Mouse (Mus musculus): Measurements from ENCODE around the gene Myl9.
A peak's percentile ranks its signal among the peaks of the same experiment; 100 is the strongest.

The Myl9 gene

GRCm38 (mm10) chr2:156764022-156764421 is 11.2 kb upstream of the Myl9 start:
- no peak for ATAC-seq (ENCODE audit: low TSS enrichment)

- no peak for ATAC-seq (ENCODE audit: low TSS enrichment)
These were observed 10.5 kb upstream of the Myl9 start for GRCm38 (mm10) chr2:156764747-156765146.

GRCm38 (mm10) chr2:156765593-156765992 is 9.6 kb upstream of the Myl9 start:
- 0 out of 2 replicates have a peak, but pooled peaks have one; percentile 4 for ATAC-seq (ENCODE audit: low TSS enrichment)

GRCm38 (mm10) chr2:156766227-156767019 is 8.8 kb upstream of the Myl9 start:
- peak; percentile 48 for ATAC-seq (ENCODE audit: low TSS enrichment)

GRCm38 (mm10) chr2:156767108-156767507 is 8.1 kb upstream of the Myl9 start:
- ATAC-seq (ENCODE audit: low TSS enrichment) = 0 out of 2 replicates have a peak, but pooled peaks have one; percentile 5

GRCm38 (mm10) chr2:156769274-156769673 is 5.9 kb upstream of the Myl9 start:
- ATAC-seq (ENCODE audit: low TSS enrichment) = no peak

- no peak for ATAC-seq (ENCODE audit: low TSS enrichment)
These were observed 1.8 kb upstream of the Myl9 start for GRCm38 (mm10) chr2:156773470-156773869.

GRCm38 (mm10) chr2:156774035-156774737 is 1.0 kb upstream of the Myl9 start:
- peak; percentile 70; the same call in 1 of the 2 replicates for ATAC-seq (ENCODE audit: low TSS enrichment)

GRCm38 (mm10) chr2:156775455-156776435 is 525 bp downstream of the Myl9 start:
- ATAC-seq (ENCODE audit: low TSS enrichment) = no peak

- ATAC-seq (ENCODE audit: low TSS enrichment) = no peak
These were observed 1.7 kb downstream of the Myl9 start for GRCm38 (mm10) chr2:156776907-156777306.

GRCm38 (mm10) chr2:156777326-156778004 is 2.2 kb downstream of the Myl9 start:
- no peak for ATAC-seq (ENCODE audit: low TSS enrichment)

- ATAC-seq (ENCODE audit: low TSS enrichment) = no peak
These were observed 3.4 kb downstream of the Myl9 start for GRCm38 (mm10) chr2:156778571-156778970.

- no peak for ATAC-seq (ENCODE audit: low TSS enrichment)
These were observed 3.8 kb downstream of the Myl9 start for GRCm38 (mm10) chr2:156779036-156779435.

GRCm38 (mm10) chr2:156779488-156779887 is 4.3 kb downstream of the Myl9 start:
- no peak for ATAC-seq (ENCODE audit: low TSS enrichment)

- no peak for ATAC-seq (ENCODE audit: low TSS enrichment)
These were observed 4.9 kb downstream of the Myl9 start for GRCm38 (mm10) chr2:156780129-156780528.

- no peak for ATAC-seq (ENCODE audit: low TSS enrichment)
These were observed 5.5 kb downstream of the Myl9 start for GRCm38 (mm10) chr2:156780752-156781151.

GRCm38 (mm10) chr2:156781281-156781680 is 6.1 kb downstream of the Myl9 start:
- no peak for ATAC-seq (ENCODE audit: low TSS enrichment)

GRCm38 (mm10) chr2:156781836-156782480 is 6.7 kb downstream of the Myl9 start:
- no peak for ATAC-seq (ENCODE audit: low TSS enrichment)

- ATAC-seq (ENCODE audit: low TSS enrichment) = no peak
These were observed 7.5 kb downstream of the Myl9 start for GRCm38 (mm10) chr2:156782481-156783348.

- ATAC-seq (ENCODE audit: low TSS enrichment) = no peak
These were observed 8.1 kb downstream of the Myl9 start for GRCm38 (mm10) chr2:156783349-156783728.
